Mouse (Mus musculus) gastrocnemius, adult 2 months (tissue): Measurements from ENCODE around the gene Skp2. TPM values are rescaled to one million over a fixed set of nuclear protein-coding genes. Genes with fewer than 3 reads are reported as not detected.
A peak's percentile ranks its signal among the peaks of the same experiment; 100 is the strongest.

ENCODE experiments used
- DNase-seq: peaks from one replicate; pipeline ENCODE4 v3.0.0; 2022
- H3K27ac ChIP-seq: fragments of 200-600 bp; 2 replicates; pipeline ENCODE4 v1.8.1; 2022; ENCODE audit warnings: mild to moderate bottlenecking
- H3K4me3 ChIP-seq: fragments of 200-600 bp; 2 replicates; pipeline ENCODE4 v1.8.1; 2022; ENCODE audit warnings: mild to moderate bottlenecking, moderate library complexity
- CTCF ChIP-seq: fragments of 200-600 bp; IDR thresholded peaks from 2 replicates; pipeline ENCODE4 v1.8.1; 2022; ENCODE audit warnings: antibody characterized with exemption, mild to moderate bottlenecking, moderate library complexity
- intact Hi-C: fragments of 180-260 bp; cut with DNase I; formaldehyde crosslinking; loops from one replicate; pipeline ENCODE4 v1.15.1; 2025
- total RNA-seq, 2 experiments: library from RNA; stranded (reverse); gene quantifications; 2 replicates each; pipeline ENCODE4 v1.2.3; 2021

Gene Skp2
- total RNA-seq, 2 experiments from 2014 or later: 0.48 to 0.61 TPM

DNA sequence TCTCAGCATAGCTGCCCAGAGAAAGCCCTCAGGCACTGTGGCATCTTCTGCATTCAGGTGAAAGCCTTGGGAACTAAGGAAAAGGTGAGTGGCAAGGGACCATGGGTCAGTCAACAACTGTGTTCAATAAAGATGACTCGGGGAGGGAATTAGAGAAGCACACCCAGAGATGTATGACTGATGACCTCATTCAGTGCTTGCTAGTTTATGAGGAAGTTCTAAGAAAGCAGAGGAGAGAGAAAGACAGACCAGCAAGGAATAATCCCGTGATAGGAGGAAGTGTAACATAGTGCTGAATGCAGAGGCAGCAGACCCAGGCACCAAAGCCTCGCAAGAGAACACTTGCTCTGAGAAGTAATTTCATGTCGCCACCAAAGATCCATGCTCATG lies 23.7 kb downstream of the Skp2 start:
- Histone ChIP-seq H3K27ac (peak overlapping the region; percentile 38), H3K4me3 (no peak overlapping the region)
- intact Hi-C loops: no loop called here

GRCm38 (mm10) chr15:9130772-9131498 lies 24.3 kb downstream of the Skp2 start:
- Histone ChIP-seq H3K4me3 (no peak overlapping the region), H3K27ac (peak overlapping the region; percentile 38)
- intact Hi-C loops: no loop called here
- no peak for DNase-seq
- no peak for TF ChIP-seq CTCF

More for the DNA sequence above, 23.7 kb downstream of the Skp2 start:
- DNase-seq: no peak
- no peak for TF ChIP-seq CTCF

- no peak for DNase-seq
- intact Hi-C loops: no loop called here
- H3K27ac ChIP-seq: no peak overlapping the region
- no peak overlapping the region for H3K4me3 ChIP-seq
- no peak for TF ChIP-seq CTCF
Observed at GRCm38 (mm10) chr15:9127051-9127791, 28.0 kb downstream of the Skp2 start.

- TF ChIP-seq CTCF: no peak
- Histone ChIP-seq H3K4me3 (no peak overlapping the region), H3K27ac (no peak overlapping the region)
- DNase-seq: no peak
- intact Hi-C loops: loop anchor here (5.0 kb wide), 1 partner anchor 1187 kb away; no protein-coding TSS in a partner anchor
Observed at GRCm38 (mm10) chr15:9124856-9125255, 30.4 kb downstream of the Skp2 start.

DNA sequence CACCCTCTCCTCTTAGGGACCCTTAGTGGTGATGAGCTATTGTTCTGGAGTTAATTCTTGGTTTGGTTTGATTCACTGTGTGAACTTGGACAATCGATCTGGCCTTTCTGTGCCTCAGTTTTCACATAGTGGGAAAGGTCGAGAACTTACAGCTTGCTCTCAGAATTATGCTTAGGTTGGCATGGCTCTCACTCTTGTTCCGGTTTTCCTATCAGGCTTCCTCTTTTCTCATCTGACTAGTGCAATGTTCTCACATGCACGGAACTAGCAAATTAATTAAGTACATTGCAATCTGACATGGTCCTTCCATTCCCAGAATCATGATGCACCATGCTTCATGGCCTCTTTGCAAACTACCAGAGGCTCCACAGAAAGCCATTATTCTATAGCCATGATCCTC lies 32.2 kb downstream of the Skp2 start:
- no peak for TF ChIP-seq CTCF
- DNase-seq: no peak
- Histone ChIP-seq H3K27ac (no peak overlapping the region), H3K4me3 (no peak overlapping the region)
- intact Hi-C loops: loop anchor here (5.0 kb wide), 1 partner anchor 1189 kb away; no protein-coding TSS in a partner anchor

DNA sequence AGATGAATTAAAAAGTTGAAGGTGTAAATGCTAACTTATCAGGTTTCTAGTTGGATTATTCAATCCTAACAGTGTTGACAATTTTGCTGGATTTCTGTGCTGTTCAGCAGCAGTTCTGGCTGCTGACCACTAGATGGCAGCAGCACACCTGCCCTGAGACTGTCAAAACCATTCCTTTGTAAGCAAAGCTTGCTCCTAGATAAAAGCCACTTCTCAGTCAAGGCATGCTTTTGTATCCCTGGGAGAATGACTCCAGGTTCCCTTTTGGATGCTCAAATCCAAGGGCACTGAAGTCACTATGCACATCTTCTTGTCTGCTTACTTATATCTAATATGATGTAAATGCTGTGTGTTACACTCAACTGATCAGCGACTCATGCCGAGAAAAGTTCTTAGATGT lies 35.1 kb downstream of the Skp2 start:
- Histone ChIP-seq H3K27ac (no peak overlapping the region), H3K4me3 (no peak overlapping the region)
- no peak; the same call in 1 of the 2 replicates for TF ChIP-seq CTCF
- DNase-seq: peak; percentile 40
- intact Hi-C loops: loop anchor here (5.0 kb wide), 1 partner anchor 1192 kb away; no protein-coding TSS in a partner anchor

- TF ChIP-seq CTCF: no peak
- intact Hi-C loops: no loop called here
- no peak overlapping the region for H3K4me3 ChIP-seq
- H3K27ac ChIP-seq: no peak overlapping the region
- no peak for DNase-seq
Observed at GRCm38 (mm10) chr15:9118852-9119251, 36.4 kb downstream of the Skp2 start.

DNA sequence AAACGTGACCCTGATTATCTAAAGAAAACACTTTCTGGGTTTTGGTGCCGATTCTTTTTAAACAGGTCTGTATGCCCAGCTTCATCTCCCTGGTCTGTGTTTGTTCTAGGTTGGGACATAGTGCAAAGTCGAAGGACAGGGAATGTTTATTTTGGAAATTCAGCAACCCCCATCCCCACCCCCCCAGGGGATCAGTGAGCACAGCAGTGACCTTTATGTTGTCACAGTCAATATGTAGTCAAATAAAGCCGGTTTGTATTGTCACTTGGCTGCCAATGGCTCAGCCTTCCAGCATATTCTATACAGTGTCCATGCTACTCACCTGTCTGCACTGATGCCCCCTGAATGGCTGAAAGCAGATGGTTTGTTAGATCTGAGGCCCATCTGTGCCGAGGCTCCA lies 40.6 kb downstream of the Skp2 start:
- Histone ChIP-seq H3K4me3 (no peak overlapping the region), H3K27ac (no peak overlapping the region)
- no peak for TF ChIP-seq CTCF
- DNase-seq: no peak
- intact Hi-C loops: no loop called here

DNA sequence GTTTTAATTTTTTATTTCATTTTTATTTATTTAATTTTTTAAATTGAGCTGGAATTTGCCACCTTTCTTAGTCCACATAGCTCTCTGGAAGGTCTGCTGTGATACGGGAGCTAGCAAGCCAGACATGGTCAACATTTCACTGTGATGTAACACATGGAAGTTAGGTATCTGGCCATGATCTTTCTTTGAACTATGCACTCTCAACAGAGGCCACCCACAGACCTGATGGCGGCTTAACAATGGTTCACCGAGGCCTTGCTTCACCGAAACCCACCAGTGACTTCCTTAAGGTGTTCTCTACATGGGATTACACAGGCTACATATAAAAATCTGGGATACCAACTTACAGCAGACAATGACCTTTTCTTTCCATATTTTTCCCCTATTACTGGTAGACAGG lies 41.1 kb downstream of the Skp2 start:
- H3K4me3 ChIP-seq: no peak overlapping the region
- intact Hi-C loops: no loop called here
- TF ChIP-seq CTCF: no peak
- no peak for DNase-seq
- no peak overlapping the region for H3K27ac ChIP-seq

DNA sequence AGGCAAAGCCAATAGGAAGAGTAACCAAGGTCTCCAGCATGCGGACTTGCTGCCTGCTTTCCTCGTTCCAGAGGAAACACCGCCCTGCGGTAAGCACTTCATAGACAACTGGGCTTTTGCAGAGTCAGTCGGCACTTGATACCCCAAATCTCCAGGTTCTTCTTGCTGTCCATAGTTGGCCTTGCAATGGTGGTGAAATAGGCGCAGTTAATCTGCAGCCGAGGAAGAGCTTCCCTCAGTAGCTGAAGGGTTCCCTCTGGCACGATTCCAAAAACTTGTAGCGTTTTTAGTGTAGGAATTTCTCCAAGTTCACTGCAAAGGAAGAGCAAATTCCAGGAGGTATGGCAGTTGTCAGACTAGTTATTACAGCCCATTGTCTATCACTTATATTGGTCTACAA lies 41.7 kb downstream of the Skp2 start:
- no peak for TF ChIP-seq CTCF
- intact Hi-C loops: no loop called here
- DNase-seq: no peak
- Histone ChIP-seq H3K27ac (no peak overlapping the region), H3K4me3 (no peak overlapping the region)

- no peak for DNase-seq
- intact Hi-C loops: no loop called here
- no peak for TF ChIP-seq CTCF
- Histone ChIP-seq H3K4me3 (no peak overlapping the region), H3K27ac (no peak overlapping the region)
Observed at GRCm38 (mm10) chr15:9111648-9112047, 43.6 kb downstream of the Skp2 start.

- intact Hi-C loops: no loop called here
Observed at GRCm38 (mm10) chr15:9110526-9111347, 44.5 kb downstream of the Skp2 start.

More at GRCm38 (mm10) chr15:9110526-9111347, 44.5 kb downstream of the Skp2 start:
- no peak for TF ChIP-seq CTCF
- H3K4me3 ChIP-seq: no peak overlapping the region
- no peak for DNase-seq
- no peak overlapping the region for H3K27ac ChIP-seq
